Mouse (Mus musculus): ENCODE data around the gene Hist1h4n. TPM values are rescaled to one million over a fixed set of nuclear protein-coding genes. Genes with fewer than 3 reads are reported as not detected.

Hist1h4n gene
- polyA plus RNA-seq, 1 experiment from 2014 or later, result 21.6 TPM

Small RNAs within 50 kb of the gene (microRNA-seq; reads per million reads assigned to microRNA genes)
- not detected for gene Gm19658
- gene Gm44346, result not detected
- gene Gm44466, result not detected

Other genes starting within 250 kb of the Hist1h4n start
- not detected in 2 replicates for gene Olfr1362, start 218.2 kb downstream of the Hist1h4n start, polyA plus RNA-seq (2015; fragmentation: Nextera tagmentation; extraction: Ambion mirVana)
- gene Olfr11, start 189.7 kb downstream of the Hist1h4n start, polyA plus RNA-seq (2015; fragmentation: Nextera tagmentation; extraction: Ambion mirVana), result not detected in 2 replicates
- gene Olfr1361, start 168.8 kb downstream of the Hist1h4n start, polyA plus RNA-seq (2015; fragmentation: Nextera tagmentation; extraction: Ambion mirVana), result not detected in 2 replicates
- not detected in 2 replicates for gene Olfr1360, start 154.8 kb downstream of the Hist1h4n start, polyA plus RNA-seq (2015; fragmentation: Nextera tagmentation; extraction: Ambion mirVana)
- not detected in 2 replicates for gene Olfr1359, start 134.1 kb downstream of the Hist1h4n start, polyA plus RNA-seq (2015; fragmentation: Nextera tagmentation; extraction: Ambion mirVana)
- 1.8 and 3.0 TPM in 2 replicates for gene Hist1h2bl, start 116.1 kb downstream of the Hist1h4n start, polyA plus RNA-seq (2015; fragmentation: Nextera tagmentation; extraction: Ambion mirVana)
- 15.6 and 39.6 TPM in 2 replicates for gene Hist1h2ai, start 115.8 kb downstream of the Hist1h4n start, polyA plus RNA-seq (2015; fragmentation: Nextera tagmentation; extraction: Ambion mirVana)
- 5.8 and 11.7 TPM in 2 replicates for gene Hist1h3h, start 114.5 kb downstream of the Hist1h4n start, polyA plus RNA-seq (2015; fragmentation: Nextera tagmentation; extraction: Ambion mirVana)
- 4.3 and 8.6 TPM in 2 replicates for gene Hist1h2bm, start 110.2 kb downstream of the Hist1h4n start, polyA plus RNA-seq (2015; fragmentation: Nextera tagmentation; extraction: Ambion mirVana)
- gene Hist1h4j, start 97.1 kb downstream of the Hist1h4n start, polyA plus RNA-seq (2015; fragmentation: Nextera tagmentation; extraction: Ambion mirVana), result 0.41 and 0.81 TPM in 2 replicates
- gene Hist1h4k, start 81.7 kb downstream of the Hist1h4n start, polyA plus RNA-seq (2015; fragmentation: Nextera tagmentation; extraction: Ambion mirVana), result 2.8 and 5.6 TPM in 2 replicates
- 30.8 and 91.0 TPM in 2 replicates for gene Hist1h2ak, start 78.4 kb downstream of the Hist1h4n start, polyA plus RNA-seq (2015; fragmentation: Nextera tagmentation; extraction: Ambion mirVana)
- 4.4 and 14.4 TPM in 2 replicates for gene Hist1h2bn, start 78.1 kb downstream of the Hist1h4n start, polyA plus RNA-seq (2015; fragmentation: Nextera tagmentation; extraction: Ambion mirVana)
- 37.3 and 37.6 TPM in 2 replicates for gene Hist1h1b, start 51.6 kb downstream of the Hist1h4n start, polyA plus RNA-seq (2015; fragmentation: Nextera tagmentation; extraction: Ambion mirVana)
- gene Hist1h3i, start 48.8 kb downstream of the Hist1h4n start, polyA plus RNA-seq (2015; fragmentation: Nextera tagmentation; extraction: Ambion mirVana), result 164 and 194 TPM in 2 replicates
- 5.8 and 15.9 TPM in 2 replicates for gene Hist1h2an, start 45.0 kb downstream of the Hist1h4n start, polyA plus RNA-seq (2015; fragmentation: Nextera tagmentation; extraction: Ambion mirVana)
- 2.8 and 3.8 TPM in 2 replicates for gene Hist1h2bp, start 44.7 kb downstream of the Hist1h4n start, polyA plus RNA-seq (2015; fragmentation: Nextera tagmentation; extraction: Ambion mirVana)
- gene Hist1h2bq, start 22.0 kb downstream of the Hist1h4n start, polyA plus RNA-seq (2015; fragmentation: Nextera tagmentation; extraction: Ambion mirVana), result 22.0 and 34.4 TPM in 2 replicates
- 1.4 and 1.6 TPM in 2 replicates for gene Hist1h2ao, start 21.7 kb downstream of the Hist1h4n start, polyA plus RNA-seq (2015; fragmentation: Nextera tagmentation; extraction: Ambion mirVana)
- not detected in 2 replicates for gene Hist1h4m, start 20.4 kb downstream of the Hist1h4n start, polyA plus RNA-seq (2015; fragmentation: Nextera tagmentation; extraction: Ambion mirVana)
- 4,833 and 5,264 TPM in 2 replicates for gene Hist1h2ap, start 1.3 kb upstream of the Hist1h4n start, polyA plus RNA-seq (2015; fragmentation: Nextera tagmentation; extraction: Ambion mirVana)
- 22.5 and 35.7 TPM in 2 replicates for gene Hist1h2br, start 1.5 kb upstream of the Hist1h4n start, polyA plus RNA-seq (2015; fragmentation: Nextera tagmentation; extraction: Ambion mirVana)
- gene Zfp184, start 112.9 kb upstream of the Hist1h4n start, polyA plus RNA-seq (2015; fragmentation: Nextera tagmentation; extraction: Ambion mirVana), result 0.89 and 1.0 TPM in 2 replicates
- gene Pom121l2, start 149.0 kb upstream of the Hist1h4n start, polyA plus RNA-seq (2015; fragmentation: Nextera tagmentation; extraction: Ambion mirVana), result not detected in 2 replicates
- 0.25 and 0.39 TPM in 2 replicates for gene Prss16, start 177.5 kb upstream of the Hist1h4n start, polyA plus RNA-seq (2015; fragmentation: Nextera tagmentation; extraction: Ambion mirVana)
- gene Hist1h2ah, start 203.4 kb upstream of the Hist1h4n start, polyA plus RNA-seq (2015; fragmentation: Nextera tagmentation; extraction: Ambion mirVana), result 3.6 and 18.3 TPM in 2 replicates
- gene Hist1h2bk, start 203.7 kb upstream of the Hist1h4n start, polyA plus RNA-seq (2015; fragmentation: Nextera tagmentation; extraction: Ambion mirVana), result 3.5 and 3.7 TPM in 2 replicates
- 38.8 and 52.6 TPM in 2 replicates for gene Hist1h4i, start 209.2 kb upstream of the Hist1h4n start, polyA plus RNA-seq (2015; fragmentation: Nextera tagmentation; extraction: Ambion mirVana)
- gene Hist1h2ag, start 210.7 kb upstream of the Hist1h4n start, polyA plus RNA-seq (2015; fragmentation: Nextera tagmentation; extraction: Ambion mirVana), result 17.9 and 18.6 TPM in 2 replicates
- 11.6 and 16.7 TPM in 2 replicates for gene Hist1h2bj, start 211.0 kb upstream of the Hist1h4n start, polyA plus RNA-seq (2015; fragmentation: Nextera tagmentation; extraction: Ambion mirVana)